Mouse (Mus musculus) C2C12 (cell line): ENCODE measurements around the gene Tenm4. TPM values are rescaled to one million over a fixed set of nuclear protein-coding genes. Genes with fewer than 3 reads are reported as not detected.
"Not testable (repeated sequence)": the region's sequence is repeated elsewhere in the genome, so short reads cannot be mapped to it uniquely, and the experiment has no call there.

Experiments
- H3K27me3 ChIP-seq: one replicate; pipeline ENCODE4 v1.6.1; 2011; ENCODE audit not compliant: control insufficient read depth, insufficient read depth, insufficient read length
- H3K36me3 ChIP-seq: one replicate; pipeline ENCODE4 v1.6.1; 2011; ENCODE audit not compliant: control insufficient read depth, insufficient read depth
- H3K4me3 ChIP-seq: one replicate; pipeline ENCODE4 v1.5.1; 2011; ENCODE audit warnings: mild to moderate bottlenecking, control low read depth; ENCODE audit not compliant: poor library complexity, insufficient read depth, severe bottlenecking
- H3K79me2 ChIP-seq: one replicate; pipeline ENCODE4 v1.6.1; 2011; ENCODE audit not compliant: control insufficient read depth, insufficient read depth
- H3K79me3 ChIP-seq: one replicate; pipeline ENCODE4 v1.6.1; 2011; ENCODE audit warnings: low read depth, control low read depth
- H3ac ChIP-seq: one replicate; pipeline ENCODE3; 2011; ENCODE audit warnings: low read depth; ENCODE audit not compliant: control insufficient read depth, insufficient read length
- CEBPB ChIP-seq: IDR thresholded peaks from one replicate; pipeline ENCODE4 v1.6.1; 2011; ENCODE audit warnings: low read depth, mild to moderate bottlenecking, control low read depth, moderate library complexity
- CTCF ChIP-seq: IDR thresholded peaks from one replicate; pipeline ENCODE4 v1.5.1; 2011; ENCODE audit not compliant: control insufficient read depth, insufficient read depth, insufficient read length
- FOSL1 ChIP-seq: IDR thresholded peaks from one replicate; pipeline ENCODE4 v1.8.0; 2011; ENCODE audit warnings: mild to moderate bottlenecking, low read length; ENCODE audit not compliant: poor library complexity, insufficient read depth, severe bottlenecking
- MAX ChIP-seq: IDR thresholded peaks from one replicate; pipeline ENCODE4 v1.6.1; 2011; ENCODE audit warnings: mild to moderate bottlenecking, control low read depth
- MYOD1 ChIP-seq: IDR thresholded peaks from one replicate; pipeline ENCODE4 v1.6.1; 2011; ENCODE audit warnings: low read depth; ENCODE audit not compliant: control insufficient read depth, insufficient read length
- MYOG ChIP-seq: IDR thresholded peaks from one replicate; pipeline ENCODE4 v1.6.1; 2011; ENCODE audit not compliant: control insufficient read depth, insufficient read length; ENCODE audit errors: extremely low read depth
- USF1 ChIP-seq: IDR thresholded peaks from one replicate; pipeline ENCODE4 v1.6.1; 2011; ENCODE audit warnings: low read depth, mild to moderate bottlenecking, control low read depth, moderate library complexity
- polyA plus RNA-seq: library from polyadenylated mRNA; unstranded; fragments of >200 nt; fragmentation: generic; extraction: Trizol; gene quantifications from one replicate; pipeline ENCODE4 v1.2.1, GENCODE M21; 2012; ENCODE audit warnings: missing spikeins

Gene Tenm4
- polyA plus RNA-seq, 1 experiment = 0.71 TPM

DNA sequence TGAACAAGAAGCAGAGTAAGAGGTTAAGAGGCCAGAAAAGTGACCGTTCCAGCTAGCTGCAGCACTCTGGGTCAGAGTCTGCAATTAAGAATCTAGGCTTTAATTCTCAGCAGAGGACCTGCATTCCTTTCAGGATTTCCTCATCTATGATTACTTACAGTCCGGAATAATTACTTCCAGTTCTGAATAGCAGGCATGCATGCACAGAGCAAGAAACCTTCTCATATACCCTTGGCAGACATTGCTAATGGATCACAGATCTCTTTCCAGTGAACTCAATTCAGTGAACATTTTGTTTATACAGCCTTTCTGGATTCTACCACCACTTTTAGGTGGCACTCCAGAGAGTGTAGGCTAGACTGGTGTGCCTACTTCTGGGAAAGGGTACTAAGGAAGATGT lies 434.3 kb downstream of the Tenm4 start:
- Histone ChIP-seq H3K79me2 (no peaks in the 10 kb centered on the region), H3K36me3 (no peaks in the 10 kb centered on the region), H3K4me3 (no peak overlapping the region), H3ac (no peak overlapping the region), H3K79me3 (no peaks in the 10 kb centered on the region), H3K27me3 (no peaks in the 10 kb centered on the region)
- TF ChIP-seq CTCF (no peak), FOSL1 (no peak), USF1 (no peak), MYOD1 (no peak), MYOG (no peak)

DNA sequence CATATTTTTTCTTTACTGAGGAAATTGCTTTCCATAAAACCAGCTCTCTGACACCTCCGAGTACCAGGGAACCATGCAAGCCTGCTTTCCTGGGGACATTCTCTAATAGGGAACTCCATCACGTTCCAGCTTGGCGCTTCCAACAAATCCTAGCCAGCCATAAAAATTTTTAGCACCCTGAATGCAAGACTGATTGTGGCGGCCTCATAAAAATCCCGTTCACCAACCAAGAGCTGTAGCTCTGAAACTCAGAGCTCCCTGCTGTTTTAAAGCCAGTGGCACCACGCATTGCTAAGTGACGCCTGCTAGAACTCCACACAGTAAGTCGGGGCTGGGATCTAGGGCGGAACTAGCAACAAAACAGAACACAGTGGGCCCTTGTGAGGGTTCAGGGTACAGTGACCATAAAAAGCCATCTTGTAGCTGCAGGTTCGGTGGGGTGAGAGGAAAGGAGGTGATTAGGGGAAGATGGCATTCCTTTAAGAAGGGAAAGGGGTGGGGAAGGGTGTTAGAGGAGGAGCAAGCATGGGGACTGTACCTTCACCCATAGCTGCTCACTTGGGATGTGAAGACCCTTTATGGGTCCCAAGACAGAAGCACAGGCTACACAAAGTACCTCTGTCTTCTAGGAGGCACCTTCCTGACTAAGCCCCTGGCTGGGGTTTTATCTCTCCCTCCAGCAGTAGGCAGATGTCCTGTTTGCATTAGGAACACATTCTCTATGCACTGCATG lies 439.0 kb downstream of the Tenm4 start:
- Histone ChIP-seq H3ac (no peak overlapping the region), H3K27me3 (no peaks in the 10 kb centered on the region), H3K4me3 (no peak overlapping the region), H3K79me3 (no peaks in the 10 kb centered on the region), H3K36me3 (no peaks in the 10 kb centered on the region), H3K79me2 (no peaks in the 10 kb centered on the region)
- TF ChIP-seq MAX (no peak), FOSL1 (no peak), MYOG (no peak), CEBPB (no peak), USF1 (no peak), CTCF (no peak), MYOD1 (no peak)

DNA sequence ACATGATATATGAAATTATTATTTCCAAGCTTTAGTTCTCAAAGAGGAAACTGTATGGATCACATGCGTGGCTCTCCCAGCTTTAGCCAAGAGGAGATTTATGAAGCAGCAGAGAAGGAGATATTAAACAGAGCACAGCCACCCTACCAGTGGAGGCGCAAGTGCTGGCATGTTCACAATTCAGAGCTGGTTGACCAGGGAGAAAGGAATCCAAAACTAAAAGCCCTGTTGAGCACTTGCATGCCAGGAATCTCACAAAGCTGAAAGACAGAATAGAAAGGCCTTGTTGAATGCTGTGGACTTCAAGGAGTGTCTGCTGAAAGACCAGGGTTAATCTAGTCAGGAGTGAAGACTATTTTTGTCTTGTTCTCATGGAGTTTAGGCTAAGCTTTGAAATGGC lies 446.3 kb downstream of the Tenm4 start:
- H3ac ChIP-seq = no peak overlapping the region
- H3K27me3 ChIP-seq = no peaks in the 10 kb centered on the region
- H3K36me3 ChIP-seq = no peaks in the 10 kb centered on the region
- no peaks in the 10 kb centered on the region for H3K79me2 ChIP-seq
- H3K4me3 ChIP-seq = no peak overlapping the region
- no peaks in the 10 kb centered on the region for H3K79me3 ChIP-seq
- no peak for TF ChIP-seq MYOG
- TF ChIP-seq FOSL1 = no peak
- TF ChIP-seq USF1 = no peak
- TF ChIP-seq CEBPB = no peak
- no peak for TF ChIP-seq MYOD1
- no peak for TF ChIP-seq MAX
- no peak for TF ChIP-seq CTCF

DNA sequence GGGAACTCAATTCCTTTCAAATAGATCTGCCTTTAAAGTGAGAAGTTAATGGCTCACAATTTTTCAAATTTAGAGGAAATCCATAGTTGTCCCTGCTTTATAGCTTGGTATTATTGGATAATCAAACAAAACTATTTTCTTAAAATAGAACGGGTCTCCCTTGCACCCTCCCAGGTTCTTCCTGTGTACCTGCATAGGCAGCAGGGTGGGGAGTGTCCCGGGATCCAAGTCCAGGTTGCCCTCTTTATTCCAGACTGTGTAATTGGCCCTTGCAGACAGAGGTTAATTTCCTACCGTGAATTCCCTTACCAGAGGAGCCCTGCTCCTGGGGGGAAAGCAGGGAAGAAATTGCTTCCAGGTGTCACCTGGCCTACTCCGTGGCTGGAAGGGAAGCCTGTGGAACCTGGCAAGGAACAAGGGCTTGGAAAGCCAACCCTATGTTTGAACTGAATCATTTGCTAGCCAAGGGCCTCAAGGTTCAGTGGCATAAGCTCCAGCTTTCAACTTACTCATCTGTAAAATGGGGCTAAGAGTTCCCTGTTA lies 449.0 kb downstream of the Tenm4 start:
- no peak overlapping the region for H3K4me3 ChIP-seq
- H3K79me3 ChIP-seq = no peaks in the 10 kb centered on the region
- H3K27me3 ChIP-seq = no peaks in the 10 kb centered on the region
- H3ac ChIP-seq = no peak overlapping the region
- H3K36me3 ChIP-seq = no peaks in the 10 kb centered on the region
- H3K79me2 ChIP-seq = no peaks in the 10 kb centered on the region
- TF ChIP-seq CTCF = no peak
- TF ChIP-seq MAX = no peak
- TF ChIP-seq MYOD1 = no peak
- no peak for TF ChIP-seq MYOG

DNA sequence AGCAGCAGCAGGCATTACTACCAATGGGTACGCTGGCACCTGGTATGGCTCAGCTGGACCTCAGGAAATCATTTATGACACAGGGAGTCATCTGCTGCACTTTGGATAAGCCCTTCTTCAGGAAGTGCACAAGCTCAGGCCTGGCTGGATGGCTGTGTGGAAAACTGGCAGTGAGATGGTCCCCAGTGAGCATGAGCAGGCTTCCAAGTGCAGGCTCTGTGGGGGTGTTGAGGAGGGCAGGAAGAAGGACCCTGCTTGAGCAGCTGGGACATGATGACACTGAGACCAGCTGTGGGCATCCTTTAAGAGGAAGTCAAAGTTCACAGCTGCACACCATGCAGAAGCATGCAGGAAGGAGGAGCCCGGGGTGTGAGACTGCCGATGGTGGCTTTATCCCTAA lies 455.3 kb downstream of the Tenm4 start:
- Histone ChIP-seq H3K79me2 (no peaks in the 10 kb centered on the region), H3ac (no peak overlapping the region), H3K79me3 (no peaks in the 10 kb centered on the region), H3K36me3 (no peaks in the 10 kb centered on the region), H3K27me3 (no peaks in the 10 kb centered on the region), H3K4me3 (no peak overlapping the region)
- TF ChIP-seq MYOG = no peak
- TF ChIP-seq MAX = no peak
- no peak for TF ChIP-seq USF1

DNA sequence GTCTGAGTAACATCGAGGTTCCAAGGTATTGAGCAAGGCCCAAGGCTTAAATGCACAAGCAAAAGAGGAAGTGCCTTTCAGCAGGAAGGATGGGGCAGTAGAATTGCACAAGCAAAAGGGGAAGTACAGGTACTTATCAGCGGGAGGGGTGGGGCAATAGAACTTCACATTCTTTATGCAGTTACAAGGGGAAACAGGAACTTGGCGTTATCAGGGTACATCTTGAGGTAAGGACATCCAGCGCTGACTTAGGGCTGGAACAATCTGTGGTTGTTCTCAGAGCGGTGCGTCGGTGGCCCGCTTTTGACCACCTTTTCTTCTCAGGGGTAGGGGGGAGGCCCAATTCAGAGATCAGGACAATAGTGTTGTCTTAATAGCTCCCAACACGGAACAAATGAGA lies 459.5 kb downstream of the Tenm4 start:
- H3K79me3 ChIP-seq, H3ac ChIP-seq, H3K4me3 ChIP-seq, H3K27me3 ChIP-seq, H3K79me2 ChIP-seq, H3K36me3 ChIP-seq: not testable (repeated sequence)
